Mouse (Mus musculus): ENCODE results near the gene Hist2h2ab. TPM values are rescaled to one million over a fixed set of nuclear protein-coding genes. Genes with fewer than 3 reads are reported as not detected.
"Not testable (repeated sequence)": the region's sequence is repeated elsewhere in the genome, so short reads cannot be mapped to it uniquely, and the experiment has no call there.

The Hist2h2ab gene
- polyA plus RNA-seq, 1 experiment from 2014 or later, result 0.85 TPM

DNA sequence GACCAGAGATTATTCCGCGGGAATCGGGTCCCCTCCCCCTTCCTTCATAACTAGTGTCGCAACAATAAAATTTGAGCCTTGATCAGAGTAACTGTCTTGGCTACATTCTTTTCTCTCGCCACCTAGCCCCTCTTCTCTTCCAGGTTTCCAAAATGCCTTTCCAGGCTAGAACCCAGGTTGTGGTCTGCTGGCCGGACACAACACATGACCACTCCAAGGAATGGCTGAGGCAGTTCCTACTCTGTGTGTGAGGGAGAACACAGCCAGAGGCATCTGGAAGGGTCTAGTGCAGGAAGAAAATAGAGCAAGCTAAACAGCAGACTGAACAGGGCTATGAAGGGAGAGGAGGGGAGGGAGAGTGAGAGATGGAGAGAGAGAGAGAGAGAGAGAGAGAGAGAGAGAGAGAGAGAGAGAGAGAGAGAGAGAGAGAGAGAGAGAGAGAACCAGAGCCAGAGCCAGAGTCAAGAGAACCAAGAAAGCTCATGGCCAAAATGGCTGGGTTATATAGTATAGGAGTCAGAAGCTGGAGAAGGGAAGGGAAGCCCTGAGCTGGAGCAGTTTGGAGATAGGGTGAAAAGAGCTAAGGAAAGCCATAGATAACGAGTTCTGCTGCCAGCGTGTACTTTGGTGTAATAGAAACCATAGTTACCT is 20.9 kb upstream of the Hist2h2ab start:
- Histone ChIP-seq H3K4me1 (replicated peaks) (peaks cover 30% of the 10 kb centered on the region), H3K9ac (0 out of 2 replicates have a peak overlapping the region, but pooled peaks have one; percentile 33), H3K4me2 (peak overlapping the region; percentile 38; the same call in 1 of the 2 replicates)
- DNase-seq; H3K4me3 ChIP-seq (replicated peaks); H3K36me3 ChIP-seq; H3K27me3 ChIP-seq; ATAC-seq (ENCODE audit: low read depth); H3K9me3 ChIP-seq (replicated peaks); H3K27ac ChIP-seq: not testable (repeated sequence)
- WGBS (ENCODE audit: insufficient replicate concordance), result 15% methylated on average over 8 of the region's 8 CpGs

DNA sequence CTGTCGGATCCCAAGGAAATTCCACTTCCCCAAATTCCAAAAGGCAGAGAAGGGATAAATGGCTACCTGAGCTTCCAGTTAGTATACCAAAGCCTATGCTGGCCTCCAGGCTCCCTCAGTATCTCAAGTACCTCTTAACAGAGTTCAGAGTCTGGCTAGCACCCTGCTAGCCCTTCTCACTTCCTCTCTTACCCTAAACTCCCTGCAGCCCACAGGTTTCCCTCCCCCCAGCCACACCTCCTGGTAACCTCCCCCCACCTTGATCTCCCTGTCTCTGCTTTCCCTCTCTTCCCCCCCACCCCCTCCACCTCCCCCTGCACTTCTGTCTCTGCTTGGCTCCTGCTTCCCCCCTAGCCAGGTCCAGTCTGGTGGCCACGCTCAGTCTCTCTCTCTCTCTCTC is 19.9 kb upstream of the Hist2h2ab start:
- WGBS (ENCODE audit: insufficient replicate concordance), result 45% methylated on average over 2 of the region's 2 CpGs
- no peak overlapping the region for H3K4me3 ChIP-seq (replicated peaks)
- H3K9ac ChIP-seq, result no peak overlapping the region
- ATAC-seq (ENCODE audit: low read depth), result no peak
- peaks cover 30% of the 10 kb centered on the region for H3K4me1 ChIP-seq (replicated peaks)
- DNase-seq, result no peak
- no peak overlapping the region for H3K4me2 ChIP-seq
- peaks cover 6% of the 10 kb centered on the region; the same call in 1 of the 2 replicates for H3K36me3 ChIP-seq
- peaks cover 4% of the 10 kb centered on the region for H3K9me3 ChIP-seq (replicated peaks)
- no peaks in the 10 kb centered on the region for H3K27me3 ChIP-seq
- H3K27ac ChIP-seq, result no peak overlapping the region

DNA sequence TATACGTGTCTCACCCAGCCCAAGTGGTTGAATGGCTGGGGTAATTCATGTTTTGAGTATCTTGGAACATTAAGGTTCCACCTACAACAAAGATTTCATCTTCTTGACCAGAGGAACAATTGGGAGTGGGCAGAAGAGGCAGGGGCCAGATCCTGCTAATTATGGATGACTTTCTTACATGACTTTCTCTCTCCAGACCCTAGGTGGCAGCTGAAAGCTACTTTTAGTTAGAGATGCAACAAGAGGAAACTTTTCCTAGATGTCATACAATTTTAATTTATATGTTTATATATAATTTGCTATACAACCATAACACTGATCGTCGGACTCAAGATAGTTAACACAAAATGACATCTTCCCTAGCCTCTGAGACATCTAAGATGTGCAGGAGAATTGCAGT is 11.8 kb upstream of the Hist2h2ab start:
- H3K4me1 ChIP-seq (replicated peaks), result 0 out of 2 replicates have a peak, but pooled peaks cover 6% of the 10 kb centered on the region
- 69% methylated on average over 3 of the region's 3 CpGs for WGBS (ENCODE audit: insufficient replicate concordance)

DNA sequence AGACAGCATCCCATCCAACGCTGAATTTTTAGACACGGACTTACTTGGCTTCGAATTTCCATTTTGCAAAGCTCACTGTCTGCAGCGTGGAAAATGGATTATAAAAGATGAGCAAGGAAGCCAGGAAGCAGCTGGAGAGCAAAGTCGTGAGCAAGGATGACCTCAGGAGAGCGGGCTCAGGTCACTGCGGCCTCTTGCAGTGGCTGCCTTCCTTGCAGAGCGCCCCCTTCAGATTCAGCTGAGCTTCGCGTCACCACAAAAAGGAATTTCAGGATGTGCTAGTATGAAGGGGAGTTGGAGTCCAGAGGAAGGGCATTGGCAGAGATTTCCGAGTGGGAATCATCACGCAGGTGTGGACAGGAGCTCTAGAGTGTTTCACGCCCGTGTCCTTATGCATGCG is 10.4 kb upstream of the Hist2h2ab start:
- Histone ChIP-seq H3K27ac (no peak overlapping the region), H3K4me3 (replicated peaks) (no peak overlapping the region), H3K9ac (no peak overlapping the region), H3K36me3 (no peaks in the 10 kb centered on the region), H3K27me3 (0 out of 2 replicates have a peak, but pooled peaks cover 4% of the 10 kb centered on the region), H3K4me1 (replicated peaks) (peaks cover 6% of the 10 kb centered on the region; the same call in 1 of the 2 replicates), H3K4me2 (no peak overlapping the region), H3K9me3 (replicated peaks) (no peaks in the 10 kb centered on the region)
- no peak for ATAC-seq (ENCODE audit: low read depth)
- WGBS (ENCODE audit: insufficient replicate concordance), result 27% methylated on average over 15 of the region's 15 CpGs
- no peak for DNase-seq

More for the DNA sequence above, 11.8 kb upstream of the Hist2h2ab start:
- Histone ChIP-seq H3K9me3 (replicated peaks) (no peaks in the 10 kb centered on the region), H3K9ac (no peak overlapping the region), H3K36me3 (no peaks in the 10 kb centered on the region), H3K27me3 (0 out of 2 replicates have a peak, but pooled peaks cover 2% of the 10 kb centered on the region), H3K4me3 (replicated peaks) (no peak overlapping the region), H3K4me2 (no peak overlapping the region), H3K27ac (no peak overlapping the region)
- ATAC-seq (ENCODE audit: low read depth) (no peak), DNase-seq (no peak)

DNA sequence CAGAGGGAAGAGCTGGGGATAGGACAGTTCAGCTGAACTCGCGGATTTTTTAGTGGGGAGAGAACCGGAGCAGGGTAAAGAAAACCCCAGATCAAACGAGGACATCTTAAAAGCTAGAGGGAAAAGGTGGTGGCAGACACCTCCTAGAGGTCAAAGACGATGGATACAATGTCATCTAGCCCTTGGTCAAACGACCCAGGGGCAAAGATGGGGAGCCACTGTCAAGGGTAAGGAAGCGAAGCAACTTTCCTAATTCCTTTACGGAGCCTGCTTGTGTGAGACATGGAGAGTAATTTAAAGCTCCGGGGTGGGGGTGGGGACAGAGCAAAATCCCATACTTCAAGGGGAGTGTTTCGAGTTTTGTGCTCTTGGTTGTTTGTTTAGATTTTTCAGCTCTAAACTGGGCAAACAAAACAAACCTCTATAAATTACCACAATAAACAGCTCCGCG is 449 bp upstream of the Hist2h2ab start:
- DNase-seq (peak; percentile 27), ATAC-seq (ENCODE audit: low read depth) (no peak)
- H3K9me3 ChIP-seq (replicated peaks), result no peaks in the 10 kb centered on the region
- no peaks in the 10 kb centered on the region for H3K36me3 ChIP-seq
- H3K27me3 ChIP-seq, result no peaks in the 10 kb centered on the region
- H3K9ac ChIP-seq, result peak overlapping the region; percentile 95
- H3K27ac ChIP-seq, result peak overlapping the region; percentile 100
- peak overlapping the region; percentile 92 for H3K4me2 ChIP-seq
- under 1% methylated on average over 12 of the region's 12 CpGs for WGBS (ENCODE audit: insufficient replicate concordance)
- H3K4me3 ChIP-seq (replicated peaks), result peak overlapping the region; percentile 72
- H3K4me1 ChIP-seq (replicated peaks), result peaks cover 53% of the 10 kb centered on the region

DNA sequence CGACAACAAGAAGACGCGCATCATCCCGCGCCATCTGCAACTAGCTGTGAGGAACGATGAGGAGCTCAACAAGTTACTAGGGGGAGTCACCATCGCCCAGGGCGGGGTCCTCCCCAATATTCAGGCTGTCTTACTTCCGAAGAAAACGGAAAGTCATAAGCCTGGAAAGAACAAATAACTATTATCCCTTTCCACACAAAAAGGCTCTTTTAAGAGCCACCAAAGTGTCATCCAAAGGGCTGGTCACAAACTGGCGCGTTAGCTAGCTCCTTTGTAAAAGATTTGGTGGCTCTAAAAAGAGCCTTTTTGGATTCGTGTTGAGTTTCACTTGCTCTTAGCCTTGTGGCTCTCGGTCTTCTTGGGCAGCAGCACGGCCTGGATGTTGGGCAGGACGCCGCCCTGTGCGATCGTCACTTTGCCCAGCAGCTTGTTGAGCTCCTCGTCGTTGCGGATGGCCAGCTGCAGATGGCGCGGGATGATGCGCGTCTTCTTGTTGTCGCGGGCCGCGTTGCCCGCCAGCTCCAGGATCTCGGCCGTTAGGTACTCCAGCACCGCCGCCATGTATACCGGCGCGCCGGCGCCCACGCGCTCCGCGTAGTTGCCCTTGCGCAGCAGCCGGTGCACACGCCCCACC is 583 bp downstream of the Hist2h2ab start:
- H3K27me3 ChIP-seq; H3K9me3 ChIP-seq (replicated peaks); H3K36me3 ChIP-seq: not testable (repeated sequence)
- Histone ChIP-seq H3K4me1 (replicated peaks) (peaks cover 61% of the 10 kb centered on the region), H3K4me2 (peak overlapping the region; percentile 92), H3K4me3 (replicated peaks) (peak overlapping the region; percentile 72), H3K9ac (peak overlapping the region; percentile 95), H3K27ac (peak overlapping the region; percentile 100)
- peak; percentile 5; the same call in 1 of the 2 replicates for ATAC-seq (ENCODE audit: low read depth)
- under 1% methylated on average over 41 of the region's 47 CpGs for WGBS (ENCODE audit: insufficient replicate concordance)
- peak; percentile 52 for DNase-seq

DNA sequence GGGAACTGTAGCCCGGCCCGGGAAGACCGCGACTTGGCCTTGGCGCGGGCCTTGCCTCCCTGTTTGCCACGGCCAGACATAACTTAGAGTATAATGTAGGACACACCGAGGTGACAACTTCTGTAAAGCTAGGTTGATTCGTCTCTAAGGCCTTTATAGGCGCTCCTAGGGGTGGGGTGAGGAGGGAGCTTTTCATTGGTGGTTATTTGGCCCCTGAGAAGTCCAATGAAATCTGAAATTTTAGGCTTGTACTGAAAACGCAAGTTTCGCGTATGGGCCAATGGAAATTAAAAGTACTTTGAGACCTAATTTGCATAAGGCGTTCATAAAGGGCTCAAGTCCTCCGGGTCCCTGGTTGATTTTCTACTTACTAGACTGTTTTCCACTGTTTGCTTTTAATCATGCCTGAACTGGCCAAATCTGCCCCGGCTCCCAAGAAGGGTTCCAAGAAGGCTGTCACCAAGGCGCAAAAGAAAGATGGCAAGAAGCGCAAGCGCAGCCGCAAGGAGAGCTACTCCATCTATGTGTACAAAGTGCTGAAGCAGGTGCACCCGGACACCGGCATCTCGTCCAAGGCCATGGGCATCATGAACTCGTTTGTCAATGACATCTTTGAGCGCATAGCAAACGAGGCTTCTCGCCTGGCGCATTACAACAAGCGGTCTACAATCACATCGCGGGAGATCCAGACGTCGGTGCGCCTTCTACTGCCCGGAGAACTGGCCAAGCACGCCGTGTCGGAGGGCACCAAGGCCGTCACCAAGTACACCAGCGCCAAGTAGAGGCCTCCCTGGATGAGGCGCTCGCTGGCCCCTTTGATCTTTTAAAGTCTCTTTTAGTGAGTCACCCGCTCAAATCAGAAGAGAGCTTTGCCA is 1.3 kb downstream of the Hist2h2ab start, which contains the start of the genes Hist2h2ac and Hist2h2be:
Hist2h2ac (minus strand) TSS at position 116 of the 875 bp plus-strand sequence.
Hist2h2be (plus strand) TSS at position 355 of the 875 bp plus-strand sequence.
- Histone ChIP-seq H3K27ac (peak within 1 kb of the TSS; percentile 100), H3K4me3 (replicated peaks) (peak within 1 kb of the TSS; percentile 72), H3K27me3 (no peaks in the 10 kb centered on the region), H3K9ac (peak within 1 kb of the TSS; percentile 95), H3K4me1 (replicated peaks) (peaks cover 63% of the 10 kb centered on the region), H3K36me3 (no peaks in the 10 kb centered on the region), H3K9me3 (replicated peaks) (no peaks in the 10 kb centered on the region), H3K4me2 (peak within 1 kb of the TSS; percentile 92)
- peak; percentile 91 for ATAC-seq (ENCODE audit: low read depth)
- peak; percentile 91 for DNase-seq
- under 1% methylated on average over 43 of the region's 43 CpGs for WGBS (ENCODE audit: insufficient replicate concordance)

DNA sequence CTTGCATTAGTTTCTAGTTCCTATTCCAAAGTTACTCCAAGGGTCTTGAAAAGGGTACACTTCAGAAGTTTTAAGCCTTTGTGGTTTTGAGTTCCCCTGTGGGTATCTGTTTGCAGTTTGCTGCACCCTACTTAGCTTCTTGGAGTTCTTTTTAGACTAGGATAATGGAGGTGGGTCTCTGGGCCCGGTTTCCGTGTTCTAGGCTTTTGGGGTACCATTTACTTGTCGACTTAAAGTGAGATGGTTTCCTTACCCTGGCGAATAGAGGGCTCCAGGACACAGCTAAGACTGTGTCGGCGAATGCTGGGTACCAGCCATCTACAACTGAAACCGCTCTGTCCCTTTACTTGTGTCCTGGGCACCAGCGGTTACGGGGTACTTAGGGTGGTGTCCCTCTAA is 2.0 kb downstream of the Hist2h2ab start:
- Histone ChIP-seq H3K4me2 (peak overlapping the region; percentile 92), H3K27me3 (no peaks in the 10 kb centered on the region), H3K36me3 (no peaks in the 10 kb centered on the region), H3K9me3 (replicated peaks) (no peaks in the 10 kb centered on the region), H3K4me3 (replicated peaks) (peak overlapping the region; percentile 72), H3K27ac (peak overlapping the region; percentile 100), H3K9ac (peak overlapping the region; percentile 95), H3K4me1 (replicated peaks) (peaks cover 69% of the 10 kb centered on the region)
- ATAC-seq (ENCODE audit: low read depth), result no peak
- WGBS (ENCODE audit: insufficient replicate concordance), result 22% methylated on average over 9 of the region's 9 CpGs
- no peak for DNase-seq

DNA sequence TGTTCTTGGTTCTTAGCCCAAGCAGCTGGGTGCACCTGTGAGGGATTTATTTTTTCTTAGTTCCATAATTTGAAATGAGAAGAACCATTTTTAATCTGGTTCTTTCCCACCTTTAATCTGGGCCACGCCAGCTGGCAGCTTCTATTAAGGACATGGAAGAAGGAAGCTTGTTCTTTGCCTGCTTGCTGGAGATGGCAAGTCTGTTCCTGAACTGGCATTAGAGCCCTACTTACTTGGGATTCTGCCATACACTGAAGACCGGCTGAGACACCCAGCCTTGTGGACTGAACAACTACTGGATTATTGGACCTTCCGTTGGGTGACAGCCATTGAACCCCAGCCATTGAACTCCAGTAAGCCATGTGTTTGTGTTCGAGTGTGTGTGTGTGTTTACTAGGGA is 3.1 kb downstream of the Hist2h2ab start:
- Histone ChIP-seq H3K27ac (peak overlapping the region; percentile 100), H3K4me3 (replicated peaks) (peak overlapping the region; percentile 72), H3K36me3 (no peaks in the 10 kb centered on the region), H3K27me3 (no peaks in the 10 kb centered on the region), H3K4me2 (peak overlapping the region; percentile 92), H3K9ac (peak overlapping the region; percentile 95), H3K4me1 (replicated peaks) (peaks cover 79% of the 10 kb centered on the region), H3K9me3 (replicated peaks) (no peaks in the 10 kb centered on the region)
- 86% methylated on average over 4 of the region's 4 CpGs for WGBS (ENCODE audit: insufficient replicate concordance)
- DNase-seq (no peak), ATAC-seq (ENCODE audit: low read depth) (no peak)

DNA sequence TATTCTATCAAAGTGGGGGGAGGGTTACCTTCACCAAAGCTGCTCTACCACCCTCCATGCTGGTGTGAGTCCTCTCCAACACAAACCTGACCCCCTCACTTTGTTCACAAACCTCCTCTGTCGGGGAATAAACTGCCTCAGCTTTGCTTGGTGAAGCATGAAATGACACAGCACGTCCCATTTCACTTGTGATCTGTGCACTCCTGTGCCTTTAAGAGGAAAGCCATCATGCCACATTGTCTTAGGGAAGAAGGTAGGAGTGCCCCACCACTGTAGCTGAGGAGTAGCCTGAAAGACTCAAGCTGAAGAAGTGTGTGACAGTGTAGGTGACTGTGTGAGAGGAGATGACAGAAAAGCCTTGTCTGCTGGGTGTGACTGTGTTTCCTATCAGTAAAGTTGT is 5.8 kb downstream of the Hist2h2ab start:
- WGBS (ENCODE audit: insufficient replicate concordance), result 57% methylated on average over 2 of the region's 2 CpGs
- no peak for DNase-seq
- peak overlapping the region; percentile 92 for H3K4me2 ChIP-seq
- ATAC-seq (ENCODE audit: low read depth), result no peak
- H3K4me1 ChIP-seq (replicated peaks), result peaks cover 70% of the 10 kb centered on the region
- H3K9me3 ChIP-seq (replicated peaks), result no peaks in the 10 kb centered on the region
- peak overlapping the region; percentile 95 for H3K9ac ChIP-seq
- H3K27me3 ChIP-seq, result no peaks in the 10 kb centered on the region
- peak overlapping the region; percentile 64 for H3K27ac ChIP-seq
- H3K36me3 ChIP-seq, result no peaks in the 10 kb centered on the region
- H3K4me3 ChIP-seq (replicated peaks), result peak overlapping the region; percentile 72

Measured in liver, embryonic 13.5 days (tissue).